Mouse (Mus musculus) olfactory bulb, adult 2 months (tissue): ENCODE measurements around the gene Dctn3.

ENCODE experiments used
- CTCF ChIP-seq: fragments of 200-500 bp; IDR thresholded peaks from 2 replicates; pipeline ENCODE4 v1.5.1; 2012; ENCODE audit warnings: low read depth, mild to moderate bottlenecking, low read length, moderate library complexity; ENCODE audit not compliant: insufficient read depth
- POLR2A ChIP-seq: fragments of 200-500 bp; IDR thresholded peaks from 2 replicates; pipeline ENCODE4 v1.6.1; 2012; ENCODE audit warnings: mild to moderate bottlenecking, low read depth, low read length, moderate library complexity; ENCODE audit not compliant: insufficient read depth

DNA sequence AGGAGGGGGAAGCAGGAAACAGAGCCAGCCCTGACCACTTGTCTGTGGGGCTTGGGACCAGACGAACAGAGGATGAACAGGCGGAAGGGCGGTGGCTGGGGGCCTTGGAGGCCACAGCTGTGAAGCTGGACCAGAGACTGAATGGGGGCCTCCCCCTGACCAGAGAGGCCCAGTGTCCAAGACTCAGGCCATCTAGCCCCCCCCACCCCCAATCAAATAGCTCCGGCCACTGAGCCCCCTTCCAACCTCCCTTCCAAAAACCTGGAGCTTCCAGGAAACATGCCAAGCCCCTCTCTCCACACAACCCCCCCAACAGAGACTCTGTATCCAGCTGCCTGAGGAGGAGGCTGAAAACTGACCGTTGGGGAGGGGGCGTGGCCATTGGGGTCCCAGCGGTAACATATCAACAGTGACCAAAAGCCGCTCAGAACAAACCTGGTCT lies 50.4 kb downstream of the Dctn3 start:
- TF ChIP-seq CTCF (no peak), POLR2A (no peak)
